Mouse (Mus musculus) hindbrain, embryonic 11.5 days (tissue): ENCODE measurements around the gene Sltm. TPM values are rescaled to one million over a fixed set of nuclear protein-coding genes. Genes with fewer than 3 reads are reported as not detected.
A peak's percentile ranks its signal among the peaks of the same experiment; 100 is the strongest.

Source experiments
- ATAC-seq: fragments of 200-750 bp; cut with Nextera tagmentation; 2 replicates; pipeline ENCODE4 v1.8.0; 2017; ENCODE audit warnings: mild to moderate bottlenecking, moderate TSS enrichment, moderate library complexity; ENCODE audit not compliant: low FRiP score
- DNase-seq: peaks from one replicate; pipeline ENCODE4 v3.0.0-alpha.2; 2015; ENCODE audit warnings: low spot score
- H3K27ac ChIP-seq: fragments of 300-500 bp; sonication (generic); 2 replicates; pipeline ENCODE4 v1.5.1; 2014; ENCODE audit warnings: mild to moderate bottlenecking, low read depth, low read length
- H3K27me3 ChIP-seq: fragments of 300-500 bp; sonication (generic); 2 replicates; pipeline ENCODE4 v1.6.1; 2014; ENCODE audit warnings: mild to moderate bottlenecking, low read length, moderate library complexity, mixed read lengths; ENCODE audit not compliant: control insufficient read depth, insufficient read depth
- H3K36me3 ChIP-seq: fragments of 300-500 bp; sonication (generic); 2 replicates; pipeline ENCODE4 v1.6.1; 2014; ENCODE audit warnings: mild to moderate bottlenecking, low read length, moderate library complexity, mixed read lengths; ENCODE audit not compliant: control insufficient read depth, insufficient read depth
- H3K4me1 ChIP-seq: fragments of 300-500 bp; sonication (generic); replicated peaks from 2 replicates; pipeline ENCODE4 v1.6.1; 2014; ENCODE audit warnings: low read length, mixed read lengths; ENCODE audit not compliant: control insufficient read depth, insufficient read depth
- H3K4me2 ChIP-seq: fragments of 300-500 bp; sonication (generic); replicated peaks from 2 replicates; pipeline ENCODE4 v1.6.1; 2014; ENCODE audit warnings: mild to moderate bottlenecking, low read depth, low read length
- H3K4me3 ChIP-seq: fragments of 300-500 bp; sonication (generic); 2 replicates; pipeline ENCODE4 v1.5.1; 2014; ENCODE audit warnings: low read depth, low read length
- H3K9ac ChIP-seq: fragments of 300-500 bp; sonication (generic); 2 replicates; pipeline ENCODE4 v1.6.1; 2014; ENCODE audit warnings: low read depth, low read length
- H3K9me3 ChIP-seq: fragments of 300-500 bp; sonication (generic); 2 replicates; pipeline ENCODE4 v1.6.1; 2016; ENCODE audit warnings: low read length; ENCODE audit not compliant: control insufficient read depth
- WGBS: fragments of 180-500 bp; shearing (Covaris S2); extraction: QIAGEN DNeasy Blood & Tissue Kit; methylation state at CpG from one replicate; pipeline ENCODE4 v1.1.7; 2014; 5-methylcytosine and 5-hydroxymethylcytosine counted together
- polyA plus RNA-seq: library from polyadenylated mRNA; unstranded; fragments of >200 nt; fragmentation: Nextera tagmentation; extraction: Ambion mirVana; gene quantifications from 2 replicates; pipeline ENCODE4 v1.2.1, GENCODE M21; 2014

Gene Sltm
- polyA plus RNA-seq = 62.5 and 83.4 TPM in 2 replicates

DNA sequence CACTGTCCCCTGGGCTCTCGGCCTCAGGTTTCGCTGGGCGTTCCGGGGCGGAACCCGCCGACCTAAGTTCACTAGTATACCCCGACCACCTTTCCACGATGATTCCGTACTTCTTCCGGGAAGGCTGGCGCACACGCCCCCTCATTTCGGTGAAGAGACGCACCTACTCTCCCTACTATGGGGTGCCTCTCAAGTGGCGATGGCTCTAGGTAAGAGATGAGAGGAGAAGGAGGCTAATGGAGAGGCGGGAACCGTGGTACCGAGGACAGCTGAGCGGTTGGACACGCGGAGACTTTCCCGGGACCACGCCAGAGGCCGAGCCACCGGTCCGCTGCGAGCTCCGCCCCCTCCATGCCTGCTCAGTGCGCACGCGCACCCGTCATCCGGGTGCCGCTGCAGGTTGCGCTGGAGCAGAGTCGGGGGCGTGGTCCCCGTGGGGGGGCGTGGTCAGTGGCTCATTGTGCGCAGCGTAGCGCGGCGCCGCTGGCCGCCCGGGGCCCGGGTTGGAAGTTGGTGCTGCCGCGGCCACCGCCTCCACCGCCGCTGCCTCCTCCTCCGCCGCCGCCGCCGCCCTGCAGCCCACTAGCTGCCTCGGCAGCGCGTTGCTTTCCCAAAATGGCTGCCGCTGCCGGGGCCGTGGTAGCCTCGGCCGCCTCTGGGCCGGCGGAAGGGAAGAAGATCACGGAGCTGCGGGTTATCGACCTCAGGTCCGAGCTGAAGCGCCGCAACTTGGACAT lies at the start of gene Sltm:
Gene Sltm (plus strand): TSS at position 450 of the 737 bp plus-strand sequence.
- DNase-seq (peak; percentile 99), ATAC-seq (peak; percentile 95)
- H3K27ac ChIP-seq = peak within 1 kb of the TSS; percentile 98
- no peaks in the 10 kb centered on the region for H3K27me3 ChIP-seq
- H3K4me2 ChIP-seq = peak within 1 kb of the TSS; percentile 68
- peak within 1 kb of the TSS; percentile 90 for H3K4me3 ChIP-seq
- no peaks in the 10 kb centered on the region for H3K9me3 ChIP-seq
- H3K4me1 ChIP-seq = no peaks in the 10 kb centered on the region
- peak within 1 kb of the TSS; percentile 97 for H3K9ac ChIP-seq
- 0 out of 2 replicates have a peak, but pooled peaks cover 2% of the 10 kb centered on the region for H3K36me3 ChIP-seq
- under 1% methylated on average over 53 of the region's 75 CpGs for WGBS

GRCm38 (mm10) chr9:70493038-70493437 lies 49.5 kb upstream of the Sltm start:
- no peak overlapping the region for H3K4me2 ChIP-seq
- H3K27me3 ChIP-seq = no peaks in the 10 kb centered on the region
- H3K27ac ChIP-seq = no peak overlapping the region
- ATAC-seq (no peak), DNase-seq (no peak)
- no peaks in the 10 kb centered on the region for H3K4me1 ChIP-seq
- H3K4me3 ChIP-seq = no peak overlapping the region
- WGBS = 94% methylated on average over 2 of the region's 2 CpGs
- no peaks in the 10 kb centered on the region for H3K36me3 ChIP-seq
- no peaks in the 10 kb centered on the region for H3K9me3 ChIP-seq
- no peak overlapping the region for H3K9ac ChIP-seq

- no peaks in the 10 kb centered on the region for H3K9me3 ChIP-seq
- H3K4me2 ChIP-seq = no peak overlapping the region
- ATAC-seq (no peak), DNase-seq (no peak)
- no peak overlapping the region for H3K27ac ChIP-seq
- no peak overlapping the region for H3K4me3 ChIP-seq
- no peak overlapping the region for H3K9ac ChIP-seq
- H3K36me3 ChIP-seq = no peaks in the 10 kb centered on the region
- H3K4me1 ChIP-seq = no peaks in the 10 kb centered on the region
- H3K27me3 ChIP-seq = no peaks in the 10 kb centered on the region
Measured at GRCm38 (mm10) chr9:70496990-70497389, 45.6 kb upstream of the Sltm start.

DNA sequence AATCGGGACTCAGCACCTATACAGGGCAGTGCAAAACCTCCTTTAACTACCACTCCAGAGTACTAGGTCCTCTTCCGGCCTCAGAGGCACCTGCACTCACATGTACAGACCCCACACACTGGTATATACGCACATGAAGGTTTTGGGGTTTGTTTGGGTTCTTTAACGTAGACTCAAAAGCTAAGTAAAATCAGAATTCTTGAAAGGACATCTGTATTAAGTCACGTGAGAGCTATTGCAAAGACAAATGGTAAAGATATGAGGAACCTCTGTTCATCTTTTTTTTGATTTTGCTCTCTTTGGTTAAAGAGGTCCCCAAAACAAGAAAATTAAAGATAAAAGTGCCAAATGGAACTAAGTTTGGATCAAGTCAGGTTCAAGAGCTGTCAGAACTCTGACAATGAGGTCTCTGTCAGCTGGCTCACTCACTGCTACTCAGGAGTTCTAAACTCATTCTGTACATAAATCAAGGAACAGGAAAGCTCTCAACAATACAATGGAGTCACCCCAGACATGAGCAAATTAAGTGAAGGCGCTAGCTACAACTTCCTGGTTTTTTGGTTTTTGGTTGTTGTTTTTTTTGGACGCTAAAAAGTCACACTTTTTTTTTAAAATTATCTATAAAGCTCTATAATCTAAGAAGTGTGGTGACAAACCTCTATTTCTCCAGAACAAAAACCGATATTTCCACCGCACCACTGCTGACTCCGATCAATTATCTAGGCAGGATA lies 40.1 kb upstream of the Sltm start:
- Histone ChIP-seq H3K27me3 (no peaks in the 10 kb centered on the region), H3K4me3 (peak overlapping the region; percentile 96), H3K36me3 (no peaks in the 10 kb centered on the region), H3K4me1 (no peaks in the 10 kb centered on the region), H3K9ac (peak overlapping the region; percentile 97), H3K4me2 (peak overlapping the region; percentile 59), H3K27ac (peak overlapping the region; percentile 99), H3K9me3 (no peaks in the 10 kb centered on the region)
- WGBS = 42% methylated on average over 10 of the region's 10 CpGs
- DNase-seq (peak; percentile 18), ATAC-seq (no peak)

GRCm38 (mm10) chr9:70503015-70503603 lies 39.4 kb upstream of the Sltm start:
- Histone ChIP-seq H3K9me3 (no peaks in the 10 kb centered on the region), H3K4me2 (peak overlapping the region; percentile 59), H3K4me3 (peak overlapping the region; percentile 96), H3K4me1 (no peaks in the 10 kb centered on the region), H3K36me3 (no peaks in the 10 kb centered on the region), H3K9ac (peak overlapping the region; percentile 97), H3K27me3 (no peaks in the 10 kb centered on the region), H3K27ac (peak overlapping the region; percentile 99)
- peak; percentile 72 for DNase-seq
- under 1% methylated on average over 34 of the region's 70 CpGs for WGBS
- peak; percentile 93 for ATAC-seq

GRCm38 (mm10) chr9:70503626-70504041 lies 38.9 kb upstream of the Sltm start, which contains the start of gene Rnf111:
Gene Rnf111 (minus strand): TSS chr9:70503725.
- H3K9me3 ChIP-seq = no peaks in the 10 kb centered on the region
- DNase-seq (peak; percentile 98), ATAC-seq (peak; percentile 97)
- peak within 1 kb of the TSS; percentile 96 for H3K4me3 ChIP-seq
- H3K27me3 ChIP-seq = no peaks in the 10 kb centered on the region
- peak within 1 kb of the TSS; percentile 99 for H3K27ac ChIP-seq
- H3K4me1 ChIP-seq = no peaks in the 10 kb centered on the region
- under 1% methylated on average over 33 of the region's 45 CpGs for WGBS
- H3K36me3 ChIP-seq = no peaks in the 10 kb centered on the region
- H3K4me2 ChIP-seq = peak within 1 kb of the TSS; percentile 59
- peak within 1 kb of the TSS; percentile 97 for H3K9ac ChIP-seq

DNA sequence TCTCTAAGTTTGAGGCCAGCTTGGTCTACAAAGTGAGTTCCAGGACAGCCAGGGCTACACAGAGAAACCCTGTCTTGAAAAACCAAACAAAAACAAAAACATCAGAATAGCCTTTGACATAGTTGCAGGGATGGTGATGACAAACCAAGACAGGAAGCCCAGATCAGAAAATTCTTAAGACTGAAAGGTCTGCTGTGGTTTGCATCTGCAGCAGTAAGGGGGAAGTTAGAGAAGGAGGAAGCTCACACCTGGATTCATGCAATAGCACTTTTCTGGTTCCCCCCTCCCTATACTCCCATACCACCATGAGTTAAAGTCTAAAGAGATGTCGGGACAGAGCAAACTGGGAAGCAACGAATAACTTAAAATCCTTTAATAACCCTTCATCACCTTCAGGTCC lies 36.4 kb upstream of the Sltm start:
- WGBS = 80% methylated on average over 2 of the region's 2 CpGs
- no peak overlapping the region for H3K9ac ChIP-seq
- H3K4me2 ChIP-seq = no peak overlapping the region
- H3K4me1 ChIP-seq = no peaks in the 10 kb centered on the region
- DNase-seq (no peak), ATAC-seq (no peak)
- H3K4me3 ChIP-seq = no peak overlapping the region
- no peaks in the 10 kb centered on the region for H3K9me3 ChIP-seq
- H3K27me3 ChIP-seq = no peaks in the 10 kb centered on the region
- no peak overlapping the region for H3K27ac ChIP-seq
- H3K36me3 ChIP-seq = no peaks in the 10 kb centered on the region

DNA sequence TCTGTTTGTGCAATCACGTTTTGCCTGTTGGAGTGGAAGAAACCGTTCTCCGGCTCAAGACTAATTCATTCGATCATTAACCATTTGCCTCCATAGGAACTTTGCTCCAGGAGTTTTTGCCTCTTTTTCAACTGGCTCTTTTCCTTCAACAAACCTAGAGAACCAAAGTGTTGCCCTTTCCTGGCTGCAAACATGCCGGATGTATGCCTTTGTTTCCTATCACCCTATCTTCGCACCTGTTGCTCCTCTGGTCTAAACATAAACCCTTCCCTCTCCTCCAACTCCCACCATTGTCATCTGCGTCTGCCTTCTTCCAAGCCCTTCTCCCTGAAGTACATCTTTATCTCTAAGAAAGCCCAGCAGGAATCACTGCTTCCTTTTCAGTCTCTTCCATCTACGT lies 35.8 kb upstream of the Sltm start:
- Histone ChIP-seq H3K27ac (no peak overlapping the region), H3K4me2 (no peak overlapping the region), H3K27me3 (no peaks in the 10 kb centered on the region), H3K9me3 (no peaks in the 10 kb centered on the region), H3K36me3 (no peaks in the 10 kb centered on the region), H3K9ac (no peak overlapping the region), H3K4me1 (no peaks in the 10 kb centered on the region), H3K4me3 (no peak overlapping the region)
- ATAC-seq = no peak
- 77% methylated on average over 8 of the region's 8 CpGs for WGBS
- no peak for DNase-seq
